Mouse (Mus musculus): ENCODE measurements at regions not wholly inside any gene's neighbourhood (a gene's known extent, or its start where the extent isn't known, plus 50 kb on each side); places are given as distances from the start of the nearest gene placed in this dataset.
"Not testable (repeated sequence)": the region's sequence is repeated elsewhere in the genome, so short reads cannot be mapped to it uniquely, and the experiment has no call there.

GRCm38 (mm10) chr9:23651300-23651699 lies 428.4 kb downstream of the Bmper start:
- no peak for DNase-seq (ENCODE audit: low spot score)

GRCm38 (mm10) chr9:23653086-23653485 lies 430.2 kb downstream of the Bmper start:
- no peak for DNase-seq (ENCODE audit: low spot score)

DNA sequence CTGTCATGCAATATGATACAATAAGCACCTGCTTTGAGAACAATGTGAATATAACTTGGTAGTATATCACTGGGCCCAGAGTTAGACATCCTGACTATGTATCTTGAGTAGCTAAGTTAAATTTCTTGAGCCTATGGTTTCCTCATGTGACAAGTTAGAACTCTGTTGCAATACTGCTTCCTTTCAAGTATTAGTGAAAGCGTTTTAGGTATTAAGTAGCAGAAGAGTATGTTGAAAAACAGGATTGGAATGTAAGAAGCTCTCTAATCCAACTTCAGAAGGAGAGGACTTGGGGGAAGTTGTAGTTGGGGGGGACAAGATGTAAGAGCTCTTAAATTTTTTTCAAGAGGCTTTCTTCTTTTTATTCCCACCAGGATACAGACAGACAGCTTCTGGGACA lies 431.9 kb downstream of the Bmper start:
- DNase-seq (ENCODE audit: low spot score), result no peak

DNA sequence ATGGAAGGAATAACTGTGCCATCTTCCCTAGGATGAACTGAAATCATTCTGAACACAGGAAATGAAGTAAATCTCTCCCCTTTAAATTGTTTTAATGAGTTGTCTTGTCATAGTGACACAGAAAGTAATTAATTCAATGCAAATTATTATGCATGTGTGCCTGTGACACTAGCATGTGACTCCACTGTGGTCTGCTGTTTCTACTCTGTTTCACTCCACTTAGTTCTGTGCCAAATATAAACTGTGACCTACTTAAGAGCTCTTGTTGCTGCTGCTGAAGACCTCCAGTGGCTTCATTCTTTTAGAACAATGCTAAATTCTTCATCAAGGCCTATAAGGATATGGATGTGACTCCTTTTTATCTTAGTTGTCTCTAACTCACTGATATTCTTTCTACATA lies 431.8 kb upstream of the Npsr1 start:
- no peak for DNase-seq (ENCODE audit: low spot score)

GRCm38 (mm10) chr9:23669230-23669629 lies 428.6 kb upstream of the Npsr1 start:
- peak; percentile 28 for DNase-seq (ENCODE audit: low spot score)

- no peak for DNase-seq (ENCODE audit: low spot score)
Measured at GRCm38 (mm10) chr9:23670642-23671041, 427.2 kb upstream of the Npsr1 start.

DNA sequence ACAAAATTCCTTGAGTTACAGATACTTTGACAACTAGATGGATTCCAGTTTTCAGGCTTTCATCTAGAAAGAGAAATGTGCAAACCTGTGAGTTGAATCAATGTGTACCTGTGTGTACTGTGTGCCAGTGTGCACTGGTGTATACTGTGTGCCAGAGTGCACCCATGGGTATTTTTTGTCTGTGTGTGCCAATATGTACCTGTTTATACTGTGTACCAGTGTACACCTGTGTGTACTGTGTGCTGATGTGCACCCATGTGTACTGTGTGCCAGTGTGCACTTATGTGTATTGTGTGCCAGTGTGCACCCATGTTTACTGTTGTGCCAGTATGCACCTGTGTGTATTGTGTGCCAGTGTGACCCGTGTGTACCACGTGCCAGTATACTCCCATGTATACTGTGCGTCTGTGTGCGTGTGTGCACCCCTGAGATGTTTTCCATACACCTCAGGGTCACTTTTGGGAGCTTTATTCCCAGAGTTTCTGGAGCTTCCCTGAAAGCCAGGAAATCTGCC lies 424.4 kb upstream of the Npsr1 start:
- DNase-seq (ENCODE audit: low spot score), result no peak

- no peak for DNase-seq (ENCODE audit: low spot score)
Measured at GRCm38 (mm10) chr9:23674833-23675232, 423.0 kb upstream of the Npsr1 start.

DNA sequence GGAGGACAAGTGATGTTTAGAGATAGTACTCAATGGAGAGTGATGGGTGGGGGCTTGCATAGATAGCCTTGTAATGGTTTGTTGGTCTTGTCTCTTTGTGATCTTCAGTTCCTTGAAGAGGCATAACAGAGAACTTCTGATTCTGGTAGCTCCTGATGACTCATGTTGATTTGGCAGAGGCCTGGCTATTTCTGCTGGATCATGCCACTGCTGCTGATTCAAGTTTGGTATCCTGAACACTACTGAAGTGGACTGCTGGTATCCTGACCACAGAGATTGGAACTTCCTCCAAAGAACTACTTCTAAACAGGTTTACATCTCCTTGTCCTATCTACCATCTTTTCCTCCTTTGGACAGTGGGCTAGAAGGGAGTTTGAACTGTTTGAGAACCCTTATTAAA lies 408.3 kb upstream of the Npsr1 start:
- no peak for DNase-seq (ENCODE audit: low spot score)

- DNase-seq (ENCODE audit: low spot score), result no peak
Measured at GRCm38 (mm10) chr9:23692768-23693441, 404.9 kb upstream of the Npsr1 start.

DNA sequence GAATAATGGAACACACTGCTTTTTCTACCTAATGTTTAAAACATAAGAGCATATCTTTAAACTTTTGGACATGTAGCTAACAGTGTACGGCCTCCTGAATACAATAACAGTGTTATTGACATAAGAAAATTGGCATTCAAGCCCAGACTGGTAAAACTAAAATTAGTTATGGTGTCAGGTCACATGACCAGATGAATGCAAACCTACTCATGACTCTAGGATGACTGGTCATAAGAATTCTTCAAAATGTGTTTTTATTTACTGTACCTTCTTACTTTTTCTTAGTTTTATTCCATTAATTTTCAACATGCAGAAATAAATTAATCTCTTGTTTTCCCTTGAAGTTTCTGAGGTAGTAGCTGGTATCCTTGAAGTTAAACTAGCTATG lies 404.4 kb upstream of the Npsr1 start:
- no peak for DNase-seq (ENCODE audit: low spot score)

DNA sequence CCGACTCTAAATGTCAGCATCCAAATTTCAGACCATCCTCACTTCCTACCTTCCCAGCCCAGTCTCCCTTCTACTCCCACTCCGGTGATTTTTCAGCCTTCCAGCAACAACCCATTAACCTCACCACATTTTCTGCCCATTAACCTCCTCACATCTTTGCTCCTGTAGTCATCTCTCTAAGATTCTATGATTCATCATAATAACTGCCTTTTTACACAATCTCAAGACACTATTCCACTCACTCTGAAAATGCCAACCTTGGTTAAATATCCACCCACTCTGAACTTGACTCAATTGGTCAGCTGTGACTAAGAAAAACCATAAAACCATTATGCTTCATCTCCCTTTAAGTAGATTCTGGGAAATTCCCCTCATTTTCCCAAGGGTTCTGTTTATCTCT lies 403.3 kb upstream of the Npsr1 start:
- no peak for DNase-seq (ENCODE audit: low spot score)

DNA sequence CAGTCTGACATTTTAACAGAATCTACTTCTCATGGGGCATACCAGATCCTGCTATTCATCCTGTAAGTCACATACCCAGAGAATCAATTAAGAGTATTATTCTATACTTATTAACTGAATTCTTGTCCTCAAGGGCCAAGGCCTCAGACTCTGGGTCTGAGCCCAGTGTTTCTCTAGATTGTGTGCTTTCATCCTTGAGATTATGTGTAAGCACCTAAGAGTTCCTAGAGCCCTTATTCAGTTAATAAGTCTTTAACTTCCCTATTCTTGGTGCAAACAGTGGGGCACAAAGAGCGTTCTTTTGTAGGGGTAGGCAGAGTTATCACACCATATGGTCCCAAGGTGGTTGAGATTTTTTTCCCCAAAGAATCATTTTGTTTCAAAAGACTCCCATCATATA lies 397.2 kb upstream of the Npsr1 start:
- no peak for DNase-seq (ENCODE audit: low spot score)

GRCm38 (mm10) chr9:23717584-23717983 lies 380.2 kb upstream of the Npsr1 start:
- not testable (repeated sequence) for DNase-seq (ENCODE audit: low spot score)

- DNase-seq (ENCODE audit: low spot score), result no peak
Measured at GRCm38 (mm10) chr9:23728816-23729215, 369.0 kb upstream of the Npsr1 start.

- DNase-seq (ENCODE audit: low spot score), result no peak
Measured at GRCm38 (mm10) chr9:23752478-23752877, 345.3 kb upstream of the Npsr1 start.

- no peak for DNase-seq (ENCODE audit: low spot score)
Measured at GRCm38 (mm10) chr9:23786660-23787059, 311.1 kb upstream of the Npsr1 start.
